Mouse (Mus musculus) kidney, adult 2 months (tissue): ENCODE measurements around the gene Nr1h4. TPM values are rescaled to one million over a fixed set of nuclear protein-coding genes. Genes with fewer than 3 reads are reported as not detected.

Experiments
- DNase-seq: peaks from one replicate; pipeline ENCODE4 v3.0.0; 2021
- H3K27ac ChIP-seq: fragments of 200-500 bp; 2 replicates; pipeline ENCODE4 v1.5.1; 2012; ENCODE audit warnings: low read depth, low read length, control low read depth, inconsistent platforms; ENCODE audit not compliant: insufficient read depth
- H3K27me3 ChIP-seq: fragments of 200-500 bp; replicated peaks from 2 replicates; pipeline ENCODE4 v1.6.1; 2012; ENCODE audit warnings: mild to moderate bottlenecking, moderate library complexity, low read length, inconsistent platforms; ENCODE audit not compliant: control insufficient read depth, insufficient read depth
- H3K36me3 ChIP-seq: fragments of 200-500 bp; 2 replicates; pipeline ENCODE4 v1.6.1; 2012; ENCODE audit warnings: mild to moderate bottlenecking, moderate library complexity, low read length, inconsistent platforms; ENCODE audit not compliant: control insufficient read depth, insufficient read depth
- H3K4me1 ChIP-seq: fragments of 200-500 bp; 2 replicates; pipeline ENCODE4 v1.6.1; 2011; ENCODE audit warnings: low read length; ENCODE audit not compliant: control insufficient read depth, insufficient read depth
- H3K4me3 ChIP-seq: fragments of 200-500 bp; 2 replicates; pipeline ENCODE4 v1.5.1; 2011; ENCODE audit warnings: mild to moderate bottlenecking, low read depth, low read length, control low read depth; ENCODE audit not compliant: insufficient read depth
- CTCF ChIP-seq: fragments of 200-500 bp; conservative IDR thresholded peaks from 2 replicates; pipeline ENCODE4 v1.5.1; 2011; ENCODE audit warnings: low read depth, mild to moderate bottlenecking, control low read depth, low read length, moderate library complexity, mixed read lengths; ENCODE audit not compliant: insufficient read depth, insufficient read length
- POLR2A ChIP-seq: fragments of 200-500 bp; IDR thresholded peaks from one replicate; pipeline ENCODE4 v1.6.1; 2011; ENCODE audit warnings: low read depth, low read length, control low read depth
- WGBS: fragments of 180-500 bp; shearing (Covaris S2); methylation state at CpG from one replicate; pipeline ENCODE4 v1.1.7; 2018; 5-methylcytosine and 5-hydroxymethylcytosine counted together
- polyA plus RNA-seq: library from polyadenylated mRNA; depleted of rRNA; stranded (reverse); fragments of >200 nt; gene quantifications from 2 replicates; pipeline ENCODE4 v1.2.3, GENCODE M21; 2012; rRNA removed

Gene Nr1h4
- polyA plus RNA-seq, 1 experiment, result 59.2 TPM

DNA sequence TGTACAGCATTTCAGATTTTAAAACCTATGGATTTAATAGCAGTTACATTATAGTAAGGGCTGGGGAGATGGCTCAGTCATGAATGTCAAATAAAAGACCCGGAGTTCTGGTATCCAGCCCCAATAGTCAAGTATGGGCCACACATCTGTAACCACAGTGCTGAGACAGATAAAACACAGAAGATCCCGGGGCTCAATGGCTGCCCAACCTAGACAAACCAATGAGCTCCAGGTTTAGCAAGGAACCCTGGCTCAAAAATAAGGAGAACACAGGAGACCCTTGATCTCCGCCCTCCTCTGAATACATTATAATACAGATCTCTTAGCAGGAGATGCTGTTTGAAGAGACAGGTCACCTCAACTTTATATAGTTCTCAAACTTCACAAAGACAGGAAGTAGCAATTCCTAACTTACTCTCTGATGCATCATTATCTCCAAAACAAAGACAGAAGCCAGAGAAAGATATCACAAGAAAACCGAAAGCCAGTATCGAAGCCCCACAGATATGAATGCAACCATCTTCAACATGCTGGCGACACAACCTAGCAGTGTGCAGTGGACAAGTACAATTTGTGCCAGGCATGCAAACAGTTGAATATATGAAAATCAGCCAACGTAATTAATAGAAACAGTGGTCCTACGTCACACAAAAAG lies 110.8 kb downstream of the Nr1h4 start:
- Histone ChIP-seq H3K36me3 (no peaks in the 10 kb centered on the region), H3K27ac (no peak overlapping the region), H3K4me3 (no peak overlapping the region), H3K27me3 (no peaks in the 10 kb centered on the region), H3K4me1 (no peaks in the 10 kb centered on the region)
- no peak for DNase-seq
- TF ChIP-seq POLR2A, result no peak
- TF ChIP-seq CTCF, result no peak
- 94% methylated on average over 8 of the region's 8 CpGs for WGBS

DNA sequence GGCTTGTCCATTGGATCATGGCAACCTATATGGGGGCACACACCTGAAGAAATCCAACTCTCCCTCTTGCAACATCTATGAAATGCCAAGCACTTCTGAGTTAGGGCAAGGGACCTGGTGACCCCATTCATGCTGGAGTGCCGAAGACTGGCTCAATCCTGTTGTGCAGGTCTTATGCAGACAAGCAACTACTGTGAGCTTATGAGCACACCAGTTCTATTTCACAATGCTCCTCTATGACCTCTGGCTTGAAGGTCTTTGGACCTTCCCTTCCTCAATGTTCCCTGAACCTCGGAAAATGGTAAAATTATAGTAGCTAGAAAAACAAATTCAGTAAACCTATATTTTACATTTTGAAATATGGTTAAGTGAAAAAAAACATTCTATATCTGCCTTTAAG lies 115.4 kb downstream of the Nr1h4 start:
- no peak for TF ChIP-seq POLR2A
- TF ChIP-seq CTCF, result no peak
- no peaks in the 10 kb centered on the region for H3K4me1 ChIP-seq
- H3K36me3 ChIP-seq, result no peaks in the 10 kb centered on the region
- DNase-seq, result no peak
- H3K27ac ChIP-seq, result no peak overlapping the region
- no peaks in the 10 kb centered on the region for H3K27me3 ChIP-seq
- H3K4me3 ChIP-seq, result no peak overlapping the region
- WGBS, result 85% methylated on average over 2 of the region's 2 CpGs

DNA sequence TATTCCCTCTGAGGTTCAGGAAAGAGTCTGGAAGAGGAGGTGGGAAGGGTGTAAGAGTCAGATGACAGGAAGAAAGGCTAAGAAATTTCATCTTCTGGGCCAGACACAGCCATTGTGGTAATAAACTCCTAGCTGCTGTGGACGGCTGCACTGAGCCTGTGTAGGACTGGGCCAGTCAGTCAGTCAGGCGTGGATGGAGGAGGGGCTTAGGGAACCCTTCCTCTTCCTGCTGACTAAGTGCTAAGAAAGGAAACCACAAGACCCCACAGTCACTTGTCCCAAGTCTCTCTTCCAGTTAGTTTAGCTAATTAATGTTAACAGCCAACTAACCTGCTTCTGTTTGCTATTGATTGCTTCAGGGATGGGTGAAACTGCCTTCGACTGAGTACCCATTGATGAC lies 117.9 kb downstream of the Nr1h4 start:
- Histone ChIP-seq H3K4me3 (no peak overlapping the region), H3K27me3 (no peaks in the 10 kb centered on the region), H3K4me1 (no peaks in the 10 kb centered on the region), H3K36me3 (no peaks in the 10 kb centered on the region), H3K27ac (no peak overlapping the region)
- DNase-seq, result no peak
- TF ChIP-seq POLR2A (no peak), CTCF (no peak)
- 74% methylated on average over 3 of the region's 3 CpGs for whole genome bisulfite sequencing

DNA sequence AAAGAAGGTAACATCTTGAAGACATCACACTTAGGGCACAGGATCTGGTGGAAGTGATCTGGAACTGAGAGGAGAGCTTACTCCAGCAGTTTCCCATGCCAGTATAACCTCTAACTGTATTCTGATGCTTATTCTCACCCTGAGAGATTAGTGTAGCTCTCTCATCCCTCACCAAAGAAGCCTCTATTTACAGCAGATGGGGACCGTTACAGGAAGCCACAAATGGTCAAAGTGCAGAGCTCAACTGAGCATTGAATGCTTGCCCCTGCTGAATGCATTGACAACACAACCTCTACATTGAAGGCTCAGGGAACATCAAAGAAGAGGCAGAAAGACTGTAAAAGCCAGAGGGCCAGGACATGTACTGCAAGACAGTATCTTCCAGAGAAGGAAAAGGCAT lies 125.8 kb downstream of the Nr1h4 start:
- H3K4me3 ChIP-seq, result no peak overlapping the region
- TF ChIP-seq POLR2A (no peak), CTCF (no peak)
- H3K27ac ChIP-seq, result no peak overlapping the region
- WGBS, result 50% methylated on average over 1 of the region's 1 CpGs
- no peak for DNase-seq
- no peaks in the 10 kb centered on the region for H3K27me3 ChIP-seq
- H3K4me1 ChIP-seq, result no peaks in the 10 kb centered on the region
- no peaks in the 10 kb centered on the region for H3K36me3 ChIP-seq

DNA sequence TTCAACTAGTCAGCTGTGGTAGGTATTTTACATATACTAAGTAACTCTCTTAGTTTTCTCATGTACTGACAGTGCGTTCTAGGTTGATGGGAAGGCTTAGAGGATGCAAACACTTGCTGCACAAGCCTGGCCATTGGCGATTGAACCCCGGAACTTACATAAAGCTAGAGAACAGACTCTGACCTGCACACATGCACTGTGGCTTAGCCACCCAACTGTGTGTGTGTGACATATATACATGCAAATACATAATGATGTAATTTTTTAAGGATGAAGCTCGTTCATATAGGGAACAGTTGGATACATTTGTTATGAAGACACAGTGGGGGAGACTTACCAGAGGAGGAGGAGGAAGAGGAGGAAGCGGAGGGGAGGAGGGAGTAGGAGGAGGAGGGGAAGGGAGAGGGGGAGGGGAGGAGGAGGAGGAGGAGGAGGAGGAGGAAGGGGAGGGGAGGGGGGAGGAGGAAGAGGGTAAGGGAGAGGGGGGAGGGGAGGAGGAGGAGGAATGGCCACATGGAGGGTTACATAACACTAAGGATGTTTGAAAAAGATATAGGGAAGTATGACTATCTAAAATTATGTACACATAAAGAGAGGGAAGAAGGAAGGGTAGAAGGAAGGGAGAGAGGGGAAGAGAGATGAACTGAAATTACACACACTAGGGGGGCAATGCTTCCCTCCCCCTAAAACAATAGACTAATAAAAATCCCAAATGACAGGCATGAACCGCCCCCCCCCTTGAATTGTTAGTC lies 126.5 kb downstream of the Nr1h4 start:
- DNase-seq, result no peak
- 79% methylated on average over 5 of the region's 6 CpGs for WGBS
- TF ChIP-seq POLR2A (no peak), CTCF (no peak)

DNA sequence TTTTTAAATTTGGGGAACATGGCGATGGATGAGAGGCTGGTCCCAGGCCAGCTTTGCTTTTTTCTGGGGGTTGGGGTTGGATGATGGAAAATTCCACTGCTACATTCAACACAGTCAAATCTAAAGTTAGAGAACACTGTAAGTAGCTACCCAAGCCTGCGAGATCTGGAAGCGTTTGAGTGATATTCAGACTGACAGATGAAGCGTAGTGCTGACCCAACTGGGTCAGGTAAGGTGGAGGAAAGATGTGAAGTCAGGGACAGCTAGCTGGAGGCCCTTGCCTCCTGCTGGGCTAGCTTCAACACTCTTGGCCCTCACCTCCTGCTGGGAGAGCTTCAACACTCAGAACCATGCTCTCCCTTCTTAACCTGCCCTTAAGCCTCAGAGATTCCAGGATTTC lies 128.4 kb downstream of the Nr1h4 start:
- no peak for DNase-seq
- 84% methylated on average over 4 of the region's 4 CpGs for WGBS
- Histone ChIP-seq H3K4me1 (no peaks in the 10 kb centered on the region), H3K27me3 (no peaks in the 10 kb centered on the region), H3K4me3 (no peak overlapping the region), H3K36me3 (no peaks in the 10 kb centered on the region), H3K27ac (no peak overlapping the region)
- no peak for TF ChIP-seq POLR2A
- TF ChIP-seq CTCF, result no peak

More for the DNA sequence above, 126.5 kb downstream of the Nr1h4 start:
- H3K4me1 ChIP-seq, result no peaks in the 10 kb centered on the region
- no peak overlapping the region for H3K27ac ChIP-seq
- H3K27me3 ChIP-seq, result no peaks in the 10 kb centered on the region
- H3K36me3 ChIP-seq, result no peaks in the 10 kb centered on the region
- H3K4me3 ChIP-seq, result no peak overlapping the region

Other genes with a start within 250 kb of the Nr1h4 start
- gene Ano4, start 188.8 kb downstream of the Nr1h4 start, polyA plus RNA-seq, result 0.54 and 0.69 TPM in 2 replicates
- gene Gas2l3, start 89.6 kb downstream of the Nr1h4 start, polyA plus RNA-seq, result 0.19 and 0.75 TPM in 2 replicates
- gene Slc17a8, start 87.7 kb upstream of the Nr1h4 start, polyA plus RNA-seq, result 0.01 and 0.08 TPM in 2 replicates
- gene Scyl2, start 152.7 kb upstream of the Nr1h4 start, polyA plus RNA-seq, result 20.9 and 21.3 TPM in 2 replicates
- gene Actr6, start 198.7 kb upstream of the Nr1h4 start, polyA plus RNA-seq, result 1.7 and 3.0 TPM in 2 replicates
- 24.3 and 25.9 TPM in 2 replicates for gene Uhrf1bp1l, start 211.4 kb upstream of the Nr1h4 start, polyA plus RNA-seq